Mouse (Mus musculus): ENCODE results near the gene Mt1. TPM values are rescaled to one million over a fixed set of nuclear protein-coding genes. Genes with fewer than 3 reads are reported as not detected.

Mt1 gene
- polyA plus RNA-seq, 1 experiment from 2014 or later: 543 TPM

DNA sequence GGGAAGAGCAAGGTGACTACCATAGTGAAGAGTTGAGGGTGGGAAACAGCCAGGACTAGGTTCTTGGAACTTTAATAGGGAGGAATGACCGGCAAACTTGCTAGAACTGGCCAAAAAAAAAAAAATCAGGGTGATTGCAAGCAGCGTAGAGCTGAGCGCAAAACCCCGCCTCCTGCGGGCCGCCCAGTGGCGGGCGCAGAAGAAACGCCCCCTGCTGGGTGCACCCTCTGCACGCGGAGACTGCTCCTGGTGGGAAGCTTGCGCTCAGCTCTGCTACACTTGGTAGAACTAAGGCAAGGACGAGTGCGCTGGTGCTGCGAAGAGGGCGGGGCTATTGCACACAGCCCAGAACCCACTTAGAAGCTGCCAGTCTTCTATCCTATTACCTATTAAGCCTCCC lies 4.2 kb downstream of the Mt1 start:
- H3K4me2 ChIP-seq (replicated peaks; ENCODE audit: low read depth, low read length): peak overlapping the region; percentile 57
- ATAC-seq (ENCODE audit: low FRiP score, low TSS enrichment): peak; percentile 84
- peak overlapping the region; percentile 69 for H3K27ac ChIP-seq (ENCODE audit: low read length)
- H3K4me1 ChIP-seq (ENCODE audit: insufficient read depth, low read length): peaks cover 44% of the 10 kb centered on the region
- peak overlapping the region; percentile 51 for H3K9ac ChIP-seq (replicated peaks; ENCODE audit: low read length)
- H3K9me3 ChIP-seq (ENCODE audit: low read length): no peaks in the 10 kb centered on the region
- WGBS: 0% methylated on average over 16 of the region's 16 CpGs
- peaks cover 61% of the 10 kb centered on the region for H3K27me3 ChIP-seq (ENCODE audit: insufficient read depth, low read length)
- no peaks in the 10 kb centered on the region for H3K36me3 ChIP-seq (ENCODE audit: insufficient read depth, low read length)
- peak overlapping the region; percentile 38 for H3K4me3 ChIP-seq (ENCODE audit: low read length)

GRCm38 (mm10) chr8:94184357-94184843 lies 5.5 kb downstream of the Mt1 start:
- no peak overlapping the region for H3K4me3 ChIP-seq (ENCODE audit: low read length)
- H3K27ac ChIP-seq (ENCODE audit: low read length): peak overlapping the region; percentile 69
- 17% methylated on average over 12 of the region's 12 CpGs for WGBS
- ATAC-seq (ENCODE audit: low FRiP score, low TSS enrichment): no peak
- H3K4me1 ChIP-seq (ENCODE audit: insufficient read depth, low read length): peaks cover 38% of the 10 kb centered on the region
- peak overlapping the region; percentile 36; the same call in 1 of the 2 replicates for H3K9ac ChIP-seq (replicated peaks; ENCODE audit: low read length)
- no peaks in the 10 kb centered on the region for H3K36me3 ChIP-seq (ENCODE audit: insufficient read depth, low read length)
- H3K27me3 ChIP-seq (ENCODE audit: insufficient read depth, low read length): peaks cover 53% of the 10 kb centered on the region
- H3K9me3 ChIP-seq (ENCODE audit: low read length): no peaks in the 10 kb centered on the region
- peak overlapping the region; percentile 31 for H3K4me2 ChIP-seq (replicated peaks; ENCODE audit: low read depth, low read length)

- ATAC-seq (ENCODE audit: low FRiP score, low TSS enrichment): no peak
- H3K4me1 ChIP-seq (ENCODE audit: insufficient read depth, low read length): peaks cover 32% of the 10 kb centered on the region
- WGBS: 57% methylated on average over 6 of the region's 6 CpGs
- peaks cover 40% of the 10 kb centered on the region for H3K27me3 ChIP-seq (ENCODE audit: insufficient read depth, low read length)
- H3K4me2 ChIP-seq (replicated peaks; ENCODE audit: low read depth, low read length): no peak overlapping the region
- H3K9ac ChIP-seq (replicated peaks; ENCODE audit: low read length): no peak overlapping the region
- H3K4me3 ChIP-seq (ENCODE audit: low read length): no peak overlapping the region
- H3K9me3 ChIP-seq (ENCODE audit: low read length): no peaks in the 10 kb centered on the region
- H3K36me3 ChIP-seq (ENCODE audit: insufficient read depth, low read length): no peaks in the 10 kb centered on the region
- H3K27ac ChIP-seq (ENCODE audit: low read length): no peak overlapping the region
Observed at GRCm38 (mm10) chr8:94185791-94186190, 6.9 kb downstream of the Mt1 start.

DNA sequence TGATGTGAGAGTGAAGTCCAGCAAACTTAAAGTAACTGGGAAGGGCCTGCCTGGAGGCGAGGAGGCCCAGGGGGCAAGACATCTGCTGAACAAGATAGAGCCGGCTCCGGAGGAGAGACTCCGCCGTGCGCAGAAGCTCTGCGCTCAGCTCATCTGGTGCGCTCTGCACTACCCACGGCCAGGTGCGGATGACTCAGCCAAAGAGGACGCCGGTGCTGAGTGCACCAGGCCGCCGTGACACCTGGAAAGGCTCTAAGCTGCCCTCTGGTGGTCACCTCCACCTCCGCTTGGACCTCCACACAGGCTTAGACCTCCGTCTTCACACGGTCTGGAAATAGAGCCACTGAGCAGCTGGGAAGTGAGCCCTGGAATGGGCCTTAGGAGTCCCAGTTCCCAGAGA lies 7.7 kb downstream of the Mt1 start:
- H3K36me3 ChIP-seq (ENCODE audit: insufficient read depth, low read length): no peaks in the 10 kb centered on the region
- H3K27me3 ChIP-seq (ENCODE audit: insufficient read depth, low read length): peaks cover 38% of the 10 kb centered on the region
- no peaks in the 10 kb centered on the region for H3K9me3 ChIP-seq (ENCODE audit: low read length)
- H3K4me3 ChIP-seq (ENCODE audit: low read length): peak overlapping the region; percentile 19; the same call in 1 of the 2 replicates
- H3K27ac ChIP-seq (ENCODE audit: low read length): no peak overlapping the region
- H3K4me2 ChIP-seq (replicated peaks; ENCODE audit: low read depth, low read length): peak overlapping the region; percentile 40
- H3K4me1 ChIP-seq (ENCODE audit: insufficient read depth, low read length): peaks cover 40% of the 10 kb centered on the region
- peak overlapping the region; percentile 32; the same call in 1 of the 2 replicates for H3K9ac ChIP-seq (replicated peaks; ENCODE audit: low read length)
- 3% methylated on average over 17 of the region's 17 CpGs for WGBS
- ATAC-seq (ENCODE audit: low FRiP score, low TSS enrichment): peak; percentile 75

GRCm38 (mm10) chr8:94187290-94188002 lies 8.6 kb downstream of the Mt1 start:
- H3K27me3 ChIP-seq (ENCODE audit: insufficient read depth, low read length): peaks cover 36% of the 10 kb centered on the region
- WGBS: 30% methylated on average over 21 of the region's 21 CpGs
- no peaks in the 10 kb centered on the region for H3K36me3 ChIP-seq (ENCODE audit: insufficient read depth, low read length)
- no peak overlapping the region for H3K27ac ChIP-seq (ENCODE audit: low read length)
- peak overlapping the region; percentile 20; the same call in 1 of the 2 replicates for H3K9ac ChIP-seq (replicated peaks; ENCODE audit: low read length)
- no peak overlapping the region for H3K4me3 ChIP-seq (ENCODE audit: low read length)
- no peak for ATAC-seq (ENCODE audit: low FRiP score, low TSS enrichment)
- 0 out of 2 replicates have a peak overlapping the region, but pooled peaks have one; percentile 3 for H3K4me2 ChIP-seq (replicated peaks; ENCODE audit: low read depth, low read length)
- peaks cover 40% of the 10 kb centered on the region for H3K4me1 ChIP-seq (ENCODE audit: insufficient read depth, low read length)
- no peaks in the 10 kb centered on the region for H3K9me3 ChIP-seq (ENCODE audit: low read length)

DNA sequence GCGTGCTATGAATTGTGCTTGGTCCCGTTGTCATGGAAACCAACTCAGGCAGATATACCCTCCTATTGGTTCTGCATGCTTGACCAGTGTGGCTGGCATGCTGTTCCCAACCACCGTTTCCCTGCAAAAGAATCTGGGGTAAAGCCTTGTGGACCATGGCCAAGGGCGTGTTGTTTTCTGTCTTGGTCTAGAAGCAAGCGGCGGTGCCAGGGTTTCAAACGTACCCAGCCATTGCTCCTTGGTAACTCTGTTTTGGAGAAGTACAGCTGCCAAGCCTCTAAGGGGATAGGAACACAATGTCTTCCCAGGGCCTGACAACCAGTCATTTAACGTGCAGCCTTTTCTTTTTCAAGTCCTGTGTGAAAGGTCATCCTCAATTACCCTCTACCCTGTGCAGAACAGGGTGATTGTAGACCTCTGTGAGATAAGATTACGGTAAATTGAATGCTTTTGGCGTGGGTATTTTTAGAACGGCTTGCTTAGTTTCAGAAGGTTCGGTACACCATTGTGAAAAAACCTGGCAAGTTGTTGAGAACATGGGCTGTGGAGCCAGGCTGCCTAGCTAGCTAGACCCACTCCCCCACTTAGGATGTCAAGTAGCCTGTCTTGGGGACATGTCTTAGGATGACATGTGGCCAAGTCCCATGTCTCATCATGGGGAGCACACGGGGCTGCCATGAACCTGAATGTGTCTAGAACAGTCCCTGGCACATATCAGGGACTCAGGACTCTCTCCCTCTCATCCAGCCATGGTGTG lies 10.6 kb downstream of the Mt1 start:
- WGBS: 63% methylated on average over 13 of the region's 13 CpGs
- no peak for ATAC-seq (ENCODE audit: low FRiP score, low TSS enrichment)
- Histone ChIP-seq H3K4me2 (replicated peaks; ENCODE audit: low read depth, low read length) (no peak overlapping the region), H3K36me3 (ENCODE audit: insufficient read depth, low read length) (no peaks in the 10 kb centered on the region), H3K27me3 (ENCODE audit: insufficient read depth, low read length) (peaks cover 30% of the 10 kb centered on the region), H3K4me3 (ENCODE audit: low read length) (no peak overlapping the region), H3K27ac (ENCODE audit: low read length) (no peak overlapping the region), H3K4me1 (ENCODE audit: insufficient read depth, low read length) (peaks cover 25% of the 10 kb centered on the region), H3K9me3 (ENCODE audit: low read length) (no peaks in the 10 kb centered on the region), H3K9ac (replicated peaks; ENCODE audit: low read length) (no peak overlapping the region)

GRCm38 (mm10) chr8:94191101-94191691 lies 12.3 kb downstream of the Mt1 start:
- no peaks in the 10 kb centered on the region for H3K36me3 ChIP-seq (ENCODE audit: insufficient read depth, low read length)
- peaks cover 16% of the 10 kb centered on the region for H3K27me3 ChIP-seq (ENCODE audit: insufficient read depth, low read length)
- 0 out of 2 replicates have a peak overlapping the region, but pooled peaks have one; percentile 9 for H3K27ac ChIP-seq (ENCODE audit: low read length)
- peak overlapping the region; percentile 59 for H3K4me2 ChIP-seq (replicated peaks; ENCODE audit: low read depth, low read length)
- H3K9me3 ChIP-seq (ENCODE audit: low read length): no peaks in the 10 kb centered on the region
- WGBS: 17% methylated on average over 21 of the region's 21 CpGs
- peak overlapping the region; percentile 38 for H3K4me3 ChIP-seq (ENCODE audit: low read length)
- H3K9ac ChIP-seq (replicated peaks; ENCODE audit: low read length): peak overlapping the region; percentile 43; the same call in 1 of the 2 replicates
- peaks cover 25% of the 10 kb centered on the region for H3K4me1 ChIP-seq (ENCODE audit: insufficient read depth, low read length)
- ATAC-seq (ENCODE audit: low FRiP score, low TSS enrichment): peak; percentile 25; the same call in 1 of the 2 replicates

DNA sequence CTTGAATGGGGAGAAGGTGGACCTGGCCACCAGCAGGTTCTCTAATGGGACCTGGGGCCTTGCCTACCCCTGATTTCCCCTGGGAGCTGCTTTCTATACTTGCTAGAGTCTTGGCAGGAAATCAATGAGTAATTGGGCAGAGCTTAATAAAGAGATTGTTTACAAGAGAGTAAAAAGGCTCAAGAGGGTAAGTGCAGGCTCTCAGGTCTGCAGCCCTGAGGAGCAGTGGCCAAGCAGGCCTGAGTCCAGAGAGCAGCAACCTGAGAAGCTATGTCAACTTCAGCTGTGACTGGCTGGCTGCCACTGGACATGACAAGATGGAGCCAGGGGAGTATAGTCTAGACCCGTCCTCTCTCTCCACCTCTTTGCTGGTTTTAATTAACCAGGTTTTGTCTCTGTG lies 14.0 kb downstream of the Mt1 start:
- Histone ChIP-seq H3K4me2 (replicated peaks; ENCODE audit: low read depth, low read length) (no peak overlapping the region), H3K27ac (ENCODE audit: low read length) (no peak overlapping the region), H3K36me3 (ENCODE audit: insufficient read depth, low read length) (no peaks in the 10 kb centered on the region), H3K4me1 (ENCODE audit: insufficient read depth, low read length) (peaks cover 10% of the 10 kb centered on the region; the same call in 1 of the 2 replicates), H3K4me3 (ENCODE audit: low read length) (no peak overlapping the region), H3K27me3 (ENCODE audit: insufficient read depth, low read length) (0 out of 2 replicates have a peak, but pooled peaks cover 2% of the 10 kb centered on the region), H3K9me3 (ENCODE audit: low read length) (no peaks in the 10 kb centered on the region), H3K9ac (replicated peaks; ENCODE audit: low read length) (no peak overlapping the region)
- WGBS: 50% methylated on average over 1 of the region's 1 CpGs
- ATAC-seq (ENCODE audit: low FRiP score, low TSS enrichment): no peak

DNA sequence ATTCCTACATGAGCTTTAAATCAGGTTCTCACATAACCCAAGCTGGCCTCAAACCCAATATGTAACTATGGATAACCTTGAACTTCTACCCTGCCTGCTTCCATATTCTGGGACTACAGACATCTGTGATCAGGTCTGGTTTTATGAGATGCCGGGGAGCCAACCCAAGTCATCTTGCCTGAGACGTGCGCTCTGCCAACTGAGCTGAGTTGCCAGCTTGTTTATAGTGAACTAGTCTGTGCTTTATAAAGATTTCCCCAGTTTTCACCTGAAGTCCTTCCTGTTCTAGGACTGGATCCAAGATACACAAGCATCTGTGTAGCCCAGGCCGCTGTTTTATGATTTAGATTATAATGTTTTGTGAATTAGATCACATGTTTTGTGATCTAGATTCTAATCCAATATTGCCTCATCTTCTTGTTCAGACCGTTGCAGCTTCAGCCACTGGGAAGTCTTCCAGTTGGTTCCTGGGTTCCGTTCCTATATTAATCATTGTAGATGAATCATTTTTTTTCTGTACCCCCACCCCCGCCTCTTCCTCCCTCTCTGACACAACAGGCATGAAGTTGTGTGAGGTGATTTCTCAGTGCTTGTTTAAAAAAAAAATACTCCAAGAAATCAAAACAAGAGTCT lies 15.8 kb downstream of the Mt1 start:
- Histone ChIP-seq H3K4me2 (replicated peaks; ENCODE audit: low read depth, low read length) (no peak overlapping the region), H3K27ac (ENCODE audit: low read length) (no peak overlapping the region), H3K9ac (replicated peaks; ENCODE audit: low read length) (no peak overlapping the region), H3K4me1 (ENCODE audit: insufficient read depth, low read length) (peaks cover 10% of the 10 kb centered on the region; the same call in 1 of the 2 replicates), H3K27me3 (ENCODE audit: insufficient read depth, low read length) (no peaks in the 10 kb centered on the region), H3K9me3 (ENCODE audit: low read length) (no peaks in the 10 kb centered on the region), H3K36me3 (ENCODE audit: insufficient read depth, low read length) (no peaks in the 10 kb centered on the region), H3K4me3 (ENCODE audit: low read length) (no peak overlapping the region)
- no peak for ATAC-seq (ENCODE audit: low FRiP score, low TSS enrichment)
- WGBS: 85% methylated on average over 7 of the region's 7 CpGs

Measured in kidney, embryonic 16.5 days (tissue).